Mouse (Mus musculus): Measurements from ENCODE around the gene Agfg2.

Agfg2 gene

GRCm38 (mm10) chr5:137683388-137684293, 885 bp downstream of the Agfg2 start:
- DNase-seq (ENCODE audit: low spot score in 2 of 2): peak; percentile 31 to 32

- no peak for DNase-seq (ENCODE audit: low spot score in 2 of 2)
These were observed 2.0 kb downstream of the Agfg2 start for GRCm38 (mm10) chr5:137682526-137682925.

- no peak for DNase-seq (ENCODE audit: low spot score in 2 of 2)
These were observed 4.8 kb downstream of the Agfg2 start for GRCm38 (mm10) chr5:137679726-137680125.

GRCm38 (mm10) chr5:137678736-137679135, 5.8 kb downstream of the Agfg2 start:
- no peak for DNase-seq (ENCODE audit: low spot score in 2 of 2)

GRCm38 (mm10) chr5:137677859-137678258, 6.7 kb downstream of the Agfg2 start:
- no peak for DNase-seq (ENCODE audit: low spot score in 2 of 2)

- no peak for DNase-seq (ENCODE audit: low spot score in 2 of 2)
These were observed 9.7 kb downstream of the Agfg2 start for GRCm38 (mm10) chr5:137674786-137675185.

- DNase-seq (ENCODE audit: low spot score in 2 of 2): no peak
These were observed 11.5 kb downstream of the Agfg2 start for GRCm38 (mm10) chr5:137673015-137673414.

GRCm38 (mm10) chr5:137672361-137672760, 12.2 kb downstream of the Agfg2 start:
- DNase-seq (ENCODE audit: low spot score in 2 of 2): no peak

GRCm38 (mm10) chr5:137671443-137672240, 12.9 kb downstream of the Agfg2 start:
- DNase-seq (ENCODE audit: low spot score in 2 of 2): no peak

- DNase-seq (ENCODE audit: low spot score in 2 of 2): no peak
These were observed 14.3 kb downstream of the Agfg2 start for GRCm38 (mm10) chr5:137670240-137670639.

GRCm38 (mm10) chr5:137668971-137669370, 15.6 kb downstream of the Agfg2 start:
- DNase-seq (ENCODE audit: low spot score in 2 of 2): no peak

- DNase-seq (ENCODE audit: low spot score in 2 of 2): no peak
These were observed 21.5 kb downstream of the Agfg2 start for GRCm38 (mm10) chr5:137663057-137663456.

GRCm38 (mm10) chr5:137660064-137660688, 24.4 kb downstream of the Agfg2 start:
- no peak for DNase-seq (ENCODE audit: low spot score in 2 of 2)

GRCm38 (mm10) chr5:137656977-137657376, 27.5 kb downstream of the Agfg2 start:
- DNase-seq (ENCODE audit: low spot score in 2 of 2): peak; percentile 55 to 66

- no peak for DNase-seq (ENCODE audit: low spot score in 2 of 2)
These were observed 29.8 kb downstream of the Agfg2 start for GRCm38 (mm10) chr5:137654746-137655145.

- DNase-seq (ENCODE audit: low spot score in 2 of 2): no peak
These were observed 31.2 kb downstream of the Agfg2 start for GRCm38 (mm10) chr5:137653366-137653765.

- DNase-seq (ENCODE audit: low spot score in 2 of 2): no peak
These were observed 32.1 kb downstream of the Agfg2 start for GRCm38 (mm10) chr5:137652474-137652873.

GRCm38 (mm10) chr5:137649669-137650571, 34.6 kb downstream of the Agfg2 start:
- no peak for DNase-seq (ENCODE audit: low spot score in 2 of 2)

- no peak for DNase-seq (ENCODE audit: low spot score in 2 of 2)
These were observed 35.3 kb downstream of the Agfg2 start for GRCm38 (mm10) chr5:137649251-137649650.

GRCm38 (mm10) chr5:137647827-137648601, 36.5 kb downstream of the Agfg2 start:
- no peak for DNase-seq (ENCODE audit: low spot score in 2 of 2)
